Mouse (Mus musculus): ENCODE measurements around the gene Fsd2.

The Fsd2 gene

GRCm38 (mm10) chr7:81566892-81567291, at the start of gene Fsd2:
TSS of gene Fsd2 (minus strand) at chr7:81566944.
- no peak for DNase-seq

- no peak for DNase-seq
Measured at GRCm38 (mm10) chr7:81615031-81615430, 48.3 kb upstream of the Fsd2 start.

GRCm38 (mm10) chr7:81612856-81613635, 46.3 kb upstream of the Fsd2 start:
- DNase-seq: no peak

GRCm38 (mm10) chr7:81610125-81610524, 43.4 kb upstream of the Fsd2 start:
- no peak for DNase-seq

GRCm38 (mm10) chr7:81606452-81606851, 39.7 kb upstream of the Fsd2 start:
- no peak for DNase-seq

- DNase-seq: no peak
Measured at GRCm38 (mm10) chr7:81605489-81605888, 38.7 kb upstream of the Fsd2 start.

- no peak for DNase-seq
Measured at GRCm38 (mm10) chr7:81604991-81605390, 38.2 kb upstream of the Fsd2 start.

- DNase-seq: no peak
Measured at GRCm38 (mm10) chr7:81599379-81600280, 32.9 kb upstream of the Fsd2 start.

- DNase-seq: no peak
Measured at GRCm38 (mm10) chr7:81597660-81598059, 30.9 kb upstream of the Fsd2 start.

GRCm38 (mm10) chr7:81596086-81596485, 29.3 kb upstream of the Fsd2 start:
- no peak for DNase-seq

GRCm38 (mm10) chr7:81595056-81595455, 28.3 kb upstream of the Fsd2 start:
- no peak for DNase-seq

- DNase-seq: no peak
Measured at GRCm38 (mm10) chr7:81593387-81593786, 26.6 kb upstream of the Fsd2 start.

- DNase-seq: no peak
Measured at GRCm38 (mm10) chr7:81592686-81593085, 25.9 kb upstream of the Fsd2 start.

GRCm38 (mm10) chr7:81587238-81587637, 20.5 kb upstream of the Fsd2 start:
- DNase-seq: no peak

GRCm38 (mm10) chr7:81585326-81585725, 18.6 kb upstream of the Fsd2 start:
- DNase-seq: no peak

- DNase-seq: no peak
Measured at GRCm38 (mm10) chr7:81583512-81583911, 16.8 kb upstream of the Fsd2 start.

GRCm38 (mm10) chr7:81579312-81579711, 12.6 kb upstream of the Fsd2 start:
- DNase-seq: no peak

GRCm38 (mm10) chr7:81578413-81578812, 11.7 kb upstream of the Fsd2 start:
- DNase-seq: no peak

- no peak for DNase-seq
Measured at GRCm38 (mm10) chr7:81577872-81578271, 11.1 kb upstream of the Fsd2 start.

GRCm38 (mm10) chr7:81575606-81576005, 8.9 kb upstream of the Fsd2 start:
- DNase-seq: no peak

- DNase-seq: no peak
Measured at GRCm38 (mm10) chr7:81573821-81574220, 7.1 kb upstream of the Fsd2 start.

- no peak for DNase-seq
Measured at GRCm38 (mm10) chr7:81573397-81573796, 6.7 kb upstream of the Fsd2 start.

- no peak for DNase-seq
Measured at GRCm38 (mm10) chr7:81572610-81573268, 6.0 kb upstream of the Fsd2 start.

All from kidney, adult 18-20 months (tissue).